Mouse (Mus musculus) adrenal gland, postnatal 4 days (tissue): ENCODE data around the gene Maz. TPM values are rescaled to one million over a fixed set of nuclear protein-coding genes. Genes with fewer than 3 reads are reported as not detected.
A peak's percentile ranks its signal among the peaks of the same experiment; 100 is the strongest.

ENCODE experiments used
- DNase-seq, 2 experiments: peaks; one replicate each; pipeline ENCODE4 v3.0.0; 2021 to 2022; ENCODE audit warnings: low spot score in 2 of 2, mixed read lengths in 2 of 2
- long read RNA-seq, 2 experiments: library from polyadenylated mRNA; stranded (forward); transcript quantifications; one replicate each; pipeline ENCODE4 v2.0.0; 2021
- total RNA-seq, 2 experiments: library from RNA; stranded (reverse); gene quantifications; 2 replicates each; pipeline ENCODE4 v1.2.3; 2021

Maz gene
- total RNA-seq: 100 to 1,000 TPM; 240 to 256 TPM
- long read RNA-seq, experiment 1, transcript Maz-201 (5 exons, 2,347 nt): major isoform, 65 of 190 reads
- long read RNA-seq, experiment 1, transcript Maz-203 (6 exons, 2,650 nt): minor isoform, 17 of 190 reads
- long read RNA-seq, experiment 1, partial matches to known transcripts: 28 of 190 reads
- long read RNA-seq, experiment 1, other reads (novel, unspliced or antisense): 75 of 190 reads
- long read RNA-seq, experiment 2, transcript Maz-201 (5 exons, 2,347 nt): major isoform, 145 of 422 reads
- long read RNA-seq, experiment 2, transcript Maz-206 (3 exons, 548 nt): minor isoform, 9 of 422 reads
- long read RNA-seq, experiment 2, transcript Maz-203 (6 exons, 2,650 nt): minor isoform, 41 of 422 reads
- long read RNA-seq, experiment 2, partial matches to known transcripts: 74 of 422 reads
- long read RNA-seq, experiment 2, other reads (novel, unspliced or antisense): 149 of 422 reads

DNA sequence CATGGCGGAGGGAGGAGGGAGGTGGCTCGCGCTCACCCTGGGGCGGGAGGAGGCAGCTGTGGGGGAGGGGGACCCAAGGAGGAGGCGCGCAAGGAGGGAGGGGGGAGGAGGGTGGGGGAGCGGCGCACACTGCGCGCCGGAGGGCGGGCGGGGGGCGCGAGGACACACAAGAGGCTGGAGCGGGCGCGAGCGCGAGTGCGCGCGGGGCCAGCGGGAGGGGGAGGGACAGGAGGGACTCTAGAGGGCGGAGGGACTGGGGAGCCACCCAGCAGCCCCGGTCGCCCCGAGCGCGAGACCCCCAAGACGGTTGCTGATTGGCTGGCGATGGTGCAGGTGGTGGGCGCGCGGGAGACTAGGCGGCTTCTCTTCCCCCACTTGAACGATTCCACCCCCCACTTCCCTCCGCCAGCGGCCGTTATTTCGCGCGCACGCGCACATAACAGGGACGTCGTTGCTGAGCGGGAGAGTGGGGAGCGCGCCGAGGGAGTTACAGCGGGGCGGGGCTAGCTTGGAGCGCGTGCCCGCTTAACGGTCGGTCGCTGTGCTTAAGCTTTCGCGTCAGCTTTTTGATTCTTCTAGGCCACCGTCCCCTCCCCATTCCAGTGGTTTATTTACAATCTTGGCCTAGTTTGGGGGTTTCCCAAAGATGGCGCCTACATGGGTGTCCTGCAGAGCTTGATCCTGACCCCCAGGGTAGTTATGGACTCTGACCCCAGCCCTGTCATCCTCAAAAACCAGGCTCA is at the start of gene Maz:
Gene Maz, minus strand, starts transcription at position 54 of the 743 bp plus-strand sequence.
- peak; percentile 94 to 99 for DNase-seq

- DNase-seq: no peak
Observed at GRCm38 (mm10) chr7:127076188-127076587, 49.4 kb upstream of the Maz start.

DNA sequence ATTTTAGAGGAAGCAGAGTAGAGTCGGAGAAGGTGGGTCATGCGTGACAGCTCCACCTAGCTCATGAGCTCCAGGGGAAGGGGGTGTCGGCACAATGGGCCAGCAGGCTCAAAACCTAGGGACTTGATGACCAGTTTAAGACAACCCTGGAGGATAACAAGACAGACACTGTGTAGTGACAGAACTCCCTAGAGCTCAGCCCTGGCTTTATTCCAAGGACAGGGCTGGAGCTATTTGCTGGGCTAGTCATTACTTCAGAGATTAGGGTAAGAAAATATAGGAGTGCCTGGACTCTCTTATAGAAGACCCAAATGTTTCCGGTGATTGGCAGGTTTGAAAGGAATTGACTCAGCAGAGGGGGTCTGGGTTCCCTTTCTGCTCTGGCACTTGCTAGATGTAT is 46.4 kb upstream of the Maz start:
- DNase-seq: no peak

DNA sequence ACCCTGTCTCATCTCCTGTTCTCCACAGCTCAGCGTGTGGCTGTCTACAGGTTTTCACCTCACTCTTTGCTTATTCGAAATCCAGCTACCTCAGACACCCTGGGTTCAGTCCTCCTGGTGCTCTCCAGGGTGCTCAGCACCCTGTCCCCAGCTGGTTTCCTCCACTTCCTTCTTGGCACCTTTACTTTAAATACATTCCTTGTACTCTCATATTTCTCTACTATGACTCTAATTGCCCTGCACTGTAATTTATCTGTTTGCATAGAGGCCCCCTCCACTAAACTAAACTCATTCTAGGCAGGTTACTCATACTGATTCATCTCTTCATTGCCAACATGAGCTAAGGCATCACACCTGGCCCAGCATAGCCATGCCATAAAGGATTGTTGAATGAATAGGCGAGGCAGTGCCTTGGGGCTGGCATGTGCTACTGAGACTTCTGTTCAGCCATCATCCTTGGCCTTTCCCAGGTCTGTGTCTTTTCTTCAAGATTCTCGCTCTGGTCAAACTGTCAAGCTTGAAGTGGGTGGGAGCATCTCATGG is 44.1 kb upstream of the Maz start:
- DNase-seq: no peak

- DNase-seq: no peak
Observed at GRCm38 (mm10) chr7:127066317-127066716, 39.5 kb upstream of the Maz start.

DNA sequence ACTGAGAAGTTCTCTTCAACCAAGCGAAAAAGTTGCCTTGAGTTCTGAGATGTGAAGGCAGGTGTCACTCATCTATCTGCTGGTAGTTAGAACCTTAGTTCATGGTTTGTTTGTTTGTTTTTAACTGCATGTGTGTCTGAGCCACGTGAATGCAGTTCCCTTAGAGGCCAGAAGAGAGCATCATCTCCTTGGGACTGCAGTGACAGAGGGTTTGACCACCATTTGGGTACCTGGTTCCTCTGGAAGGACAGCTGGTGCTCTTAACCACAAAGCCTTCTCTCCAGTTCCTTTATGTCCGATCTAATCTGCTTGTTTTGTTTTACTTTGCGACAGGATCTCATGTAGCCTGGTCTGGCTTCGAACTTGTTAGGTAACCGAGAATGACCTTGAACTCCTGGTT is 38.7 kb upstream of the Maz start:
- DNase-seq: no peak

DNA sequence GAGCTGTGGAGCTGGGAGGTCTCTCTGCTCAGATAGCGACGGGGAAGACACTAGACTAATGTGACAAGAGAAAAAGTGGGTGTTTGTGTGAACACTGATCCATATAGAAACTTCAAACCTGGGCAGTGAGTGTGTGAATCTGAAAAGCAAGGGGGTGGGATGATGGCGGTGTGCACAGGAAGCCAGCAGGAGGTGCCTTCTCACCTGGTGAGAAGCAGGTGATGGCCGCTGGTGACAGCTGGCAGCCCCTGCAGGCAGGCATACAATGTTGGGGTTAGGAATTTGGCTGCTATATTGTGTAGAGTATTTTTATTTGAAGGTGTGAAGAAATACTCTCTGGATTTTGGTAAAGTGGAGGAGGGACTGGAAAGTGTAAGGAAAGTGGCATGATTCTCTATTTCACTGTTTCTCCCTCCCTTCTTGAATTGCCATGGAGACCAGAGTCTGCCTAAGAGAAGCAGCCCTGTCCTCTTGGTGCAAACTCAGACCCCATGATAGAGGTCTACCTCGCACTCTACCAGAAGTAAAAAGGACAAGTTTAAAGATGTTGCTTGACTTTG is 28.3 kb upstream of the Maz start:
- no peak for DNase-seq

- peak; percentile 76 to 86 for DNase-seq
Observed at GRCm38 (mm10) chr7:127041851-127042672, 15.2 kb upstream of the Maz start, which contains the start of gene Kif22. Kif22 (minus strand) TSS chr7:127042471.

GRCm38 (mm10) chr7:127031244-127031643 is 4.4 kb upstream of the Maz start:
- no peak for DNase-seq

DNA sequence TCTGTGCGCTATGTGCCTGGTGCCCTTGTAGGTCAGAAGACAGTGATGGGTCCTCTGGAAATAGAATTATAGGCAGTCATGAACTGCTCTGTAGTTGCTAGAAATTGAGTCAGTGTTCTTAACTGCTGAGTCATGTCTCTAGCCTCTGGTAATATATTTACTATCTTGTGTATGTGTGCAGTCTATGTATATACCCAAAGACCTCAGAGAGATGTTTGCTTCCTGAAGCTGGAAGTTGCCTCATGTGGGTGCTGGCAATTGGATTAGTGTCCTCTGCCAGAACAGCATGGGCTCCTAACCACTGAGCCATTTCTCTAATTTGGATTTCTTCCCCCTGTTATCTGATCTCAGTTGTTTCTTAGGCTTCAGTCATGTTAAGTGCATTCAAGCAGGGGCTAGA is 3.3 kb upstream of the Maz start:
- DNase-seq: no peak

- DNase-seq: no peak
Observed at GRCm38 (mm10) chr7:127027885-127028284, 1.0 kb upstream of the Maz start.

GRCm38 (mm10) chr7:127026616-127026983 is 237 bp downstream of the Maz start:
- DNase-seq: peak in 1 of 2 experiments; percentile 68

GRCm38 (mm10) chr7:127026161-127026600 is 656 bp downstream of the Maz start:
- peak; percentile 51 to 62 for DNase-seq

DNA sequence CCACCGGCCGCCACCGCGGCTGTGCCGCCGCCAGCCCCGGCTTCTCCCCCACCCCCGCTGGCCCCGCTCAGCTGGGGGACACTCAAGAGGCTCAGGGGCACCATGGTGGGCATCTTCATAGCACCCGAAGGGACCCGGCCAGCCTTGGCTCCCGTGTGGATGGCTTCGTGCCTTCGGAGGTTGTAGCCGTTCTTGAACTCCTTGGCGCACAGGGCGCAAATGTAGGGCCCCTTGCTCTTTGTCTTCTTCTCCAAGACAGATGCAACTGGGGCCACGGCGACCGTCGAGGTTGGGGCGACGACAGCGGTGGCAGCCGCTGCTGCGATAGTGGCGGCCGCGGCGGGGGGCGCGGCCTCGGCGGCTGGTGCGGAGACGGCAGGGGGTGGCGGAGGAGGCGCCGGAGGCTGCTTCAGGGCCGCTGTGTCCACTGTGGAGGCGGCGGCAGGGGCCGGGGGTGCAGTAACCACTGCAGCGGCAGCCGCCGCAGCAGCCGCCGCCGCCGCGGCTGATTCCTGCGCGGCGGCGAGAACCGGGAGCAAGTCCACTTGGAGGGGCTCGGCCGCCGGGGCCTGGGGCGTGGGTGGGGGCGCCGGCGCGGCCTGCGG is 1.2 kb downstream of the Maz start:
- peak in 1 of 2 experiments; percentile 44 for DNase-seq

GRCm38 (mm10) chr7:127024755-127025555 is 1.9 kb downstream of the Maz start:
- peak; percentile 64 to 65 for DNase-seq

- DNase-seq: no peak
Observed at GRCm38 (mm10) chr7:127023896-127024690, 2.7 kb downstream of the Maz start.

DNA sequence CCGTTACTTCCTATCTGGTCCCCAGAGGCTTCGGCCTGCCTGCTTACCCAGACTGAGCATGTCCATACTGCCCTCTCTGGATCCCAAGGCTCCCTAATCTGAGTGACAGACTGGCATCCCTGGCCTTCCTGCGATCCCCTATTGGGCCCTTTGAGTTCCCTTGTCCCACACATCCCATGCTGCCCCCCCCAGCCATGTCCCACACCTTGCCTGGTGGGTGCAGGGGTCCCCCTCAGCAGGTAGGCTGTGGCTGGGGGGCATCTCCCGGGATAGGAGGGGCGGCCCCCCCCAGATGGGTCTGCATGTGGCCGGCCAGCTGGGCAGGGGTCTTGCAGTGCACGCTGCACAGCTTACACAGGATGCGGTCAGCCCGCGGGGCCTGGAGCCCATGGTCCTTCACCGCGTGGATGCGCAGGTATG is 3.6 kb downstream of the Maz start:
- DNase-seq: no peak

DNA sequence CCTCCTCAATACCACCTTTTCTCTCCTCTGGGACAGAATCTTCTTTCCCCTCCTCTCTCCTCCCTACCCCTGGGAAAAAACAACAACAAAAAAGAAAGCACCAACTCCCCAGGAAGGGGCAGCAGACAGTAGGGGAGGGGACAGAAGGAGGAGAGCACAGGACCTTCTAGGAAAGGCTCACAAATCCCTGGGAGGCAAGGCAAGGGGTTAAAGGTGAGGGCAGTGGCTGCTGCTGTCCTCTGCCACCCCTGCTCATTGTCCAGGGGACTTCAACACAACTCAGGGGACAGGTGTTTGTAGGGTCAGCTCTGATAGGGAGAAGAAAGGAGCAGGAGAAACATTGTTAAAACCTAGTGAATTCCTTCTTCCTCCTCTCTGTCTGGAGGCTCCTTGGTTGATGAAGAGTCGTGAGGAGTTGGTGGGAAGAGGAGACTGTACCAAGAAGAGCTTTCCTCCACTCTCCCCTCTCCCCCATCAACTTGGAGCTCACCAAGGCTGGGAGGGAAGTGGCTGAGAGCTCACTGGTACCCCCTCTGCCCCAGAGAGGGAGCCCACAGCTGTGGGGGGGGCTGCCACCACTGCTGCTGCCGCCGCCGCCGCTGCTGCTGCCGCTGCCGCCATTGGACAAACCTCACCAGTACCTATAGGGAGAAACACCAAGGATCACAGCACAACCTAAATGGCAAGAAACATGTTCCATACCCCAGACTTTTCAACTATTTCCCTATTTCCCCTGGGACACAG is 4.1 kb downstream of the Maz start:
- no peak for DNase-seq
